Mouse (Mus musculus) Patski (cell line): ENCODE measurements at regions not wholly inside any gene's neighbourhood (a gene's known extent, or its start where the extent isn't known, plus 50 kb on each side); places are given as distances from the start of the nearest gene placed in this dataset.

Source experiments
- ATAC-seq: fragments of 100-300 bp; one replicate; pipeline ENCODE4 v1.8.0; 2021
- CTCF ChIA-PET: fragments of 350-600 bp; sonication (Branson Sonifier 250); formaldehyde crosslinking; loops from one replicate; lab custom pipeline; 2022; ENCODE audit warnings: inconsistent platforms; lab: Charles Lee
- POLR2A ChIA-PET: fragments of 350-600 bp; sonication (Branson Sonifier 250); formaldehyde crosslinking; loops from one replicate; lab custom pipeline; 2022; ENCODE audit warnings: antibody characterized with exemption, inconsistent platforms; lab: Charles Lee
- DNase-seq: peaks from one replicate; pipeline ENCODE4 v3.0.0-alpha.2; 2011; ENCODE audit warnings: low read depth, low spot score
- H3K27me3 ChIP-seq: fragments of 371-371 bp; one replicate; pipeline ENCODE4 v1.5.1; 2021
- CTCF ChIP-seq: fragments of 100-300 bp; IDR thresholded peaks from one replicate; pipeline ENCODE4 v1.5.1; 2021
- in situ Hi-C: fragments of 300-500 bp; cut with MboI; formaldehyde crosslinking; loops from 3 replicates; pipeline ENCODE4 v1.11.1; 2018; ENCODE audit warnings: low pct_unique_long_range_greater_than_20kb, mixed read lengths

GRCm38 (mm10) chr1:48383590-48383989 lies 1490.9 kb upstream of the Slc39a10 start:
- TF ChIP-seq CTCF: no peak
- in situ Hi-C loops: loop anchor here (5.0 kb wide), 1 partner anchor 41 kb away; no protein-coding TSS in a partner anchor
- no peaks in the 10 kb centered on the region for H3K27me3 ChIP-seq
- DNase-seq (no peak), ATAC-seq (no peak)
- POLR2A ChIA-PET: no interaction called here
- CTCF ChIA-PET: no interaction called here

- ATAC-seq (no peak), DNase-seq (no peak)
- no peaks in the 10 kb centered on the region for H3K27me3 ChIP-seq
- POLR2A ChIA-PET: no interaction called here
- in situ Hi-C loops: loop anchor here (5.0 kb wide), 1 partner anchor 38 kb away; no protein-coding TSS in a partner anchor
- no peak for TF ChIP-seq CTCF
- CTCF ChIA-PET: no interaction called here
Observed at GRCm38 (mm10) chr1:48380139-48380538, 1487.5 kb upstream of the Slc39a10 start.

GRCm38 (mm10) chr1:48351416-48351815 lies 1458.8 kb upstream of the Slc39a10 start:
- no peaks in the 10 kb centered on the region for H3K27me3 ChIP-seq
- in situ Hi-C loops: no loop called here
- CTCF ChIA-PET: no interaction called here
- no peak for ATAC-seq
- TF ChIP-seq CTCF: no peak
- no peak for DNase-seq
- POLR2A ChIA-PET: no interaction called here

GRCm38 (mm10) chr1:48342963-48343362 lies 1450.3 kb upstream of the Slc39a10 start:
- DNase-seq (no peak), ATAC-seq (no peak)
- in situ Hi-C loops: loop anchor here (5.0 kb wide), 1 partner anchor 39 kb away; no protein-coding TSS in a partner anchor
- CTCF ChIA-PET: no interaction called here
- H3K27me3 ChIP-seq: no peaks in the 10 kb centered on the region
- no peak for TF ChIP-seq CTCF
- POLR2A ChIA-PET: no interaction called here
